In the genomic region with DNA sequence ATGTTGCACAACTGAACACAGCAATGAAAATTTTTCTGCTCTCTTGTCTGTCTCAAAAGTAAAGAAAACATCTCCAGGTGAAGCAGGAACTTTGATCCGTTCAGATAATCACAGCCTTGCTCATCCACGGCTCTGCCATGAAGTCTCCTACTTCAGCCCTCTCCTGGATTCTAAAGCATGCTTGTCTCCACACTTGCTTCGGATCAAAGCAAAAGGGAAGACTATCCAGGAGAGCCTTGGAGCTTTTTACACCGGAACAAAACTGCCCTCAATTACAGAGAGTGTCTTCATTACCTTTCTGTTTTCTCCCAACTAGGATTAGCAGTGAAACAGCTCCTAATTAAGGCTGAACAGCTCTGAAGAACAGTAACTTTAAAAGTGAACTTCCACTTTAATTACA, we compare ENCODE assay signal across 8 mouse cellular contexts. TPM values are rescaled to one million over a fixed set of nuclear protein-coding genes. Genes with fewer than 3 reads are reported as not detected.
A peak's percentile ranks its signal among the peaks of the same experiment; 100 is the strongest.
DNase-seq lines count a peak whose midpoint lies in the region; ATAC-seq and TF ChIP-seq lines count a peak whose summit lies in the region.

No protein-coding gene starts in this region.

- H3K4me3 ChIP-seq in heart, embryonic 10.5 days, result peak overlapping the region; percentile 99
- H3K4me3 ChIP-seq in ES-Bruce4 (ENCODE audit: low read depth, low read length), result peak overlapping the region; percentile 53
- H3K4me3 ChIP-seq in heart, postnatal 0 days (ENCODE audit: low read depth, low read length), result peak overlapping the region; percentile 89
- H3K4me3 ChIP-seq in macrophage (ENCODE audit: inconsistent target), result peak overlapping the region; percentile 57

- ATAC-seq in heart, postnatal 0 days (ENCODE audit: insufficient read depth, low read depth), result no peak

- DNase-seq in heart, embryonic 10.5 days (ENCODE audit: low spot score), result no peak
- no peak for DNase-seq in heart, adult 9 months (ENCODE audit: low spot score in 2 of 2)
- no peak for DNase-seq in heart, postnatal 0 days (ENCODE audit: low spot score)
- DNase-seq in left cerebral cortex, adult 18-20 months (ENCODE audit: low spot score in 2 of 2), result no peak
- DNase-seq in B cell, adult 2 months, result no peak
- DNase-seq in frontal cortex, postnatal 10 days (ENCODE audit: low spot score in 2 of 2), result no peak

- no peaks in the 10 kb centered on the region for H3K9me3 ChIP-seq in heart, embryonic 10.5 days
- H3K9me3 ChIP-seq in ES-Bruce4 (replicated peaks; ENCODE audit: control insufficient read depth, insufficient read depth, low read length, poor library complexity, severe bottlenecking), result no peaks in the 10 kb centered on the region
- H3K9me3 ChIP-seq in heart, postnatal 0 days (replicated peaks; ENCODE audit: control insufficient read depth, low read length), result no peaks in the 10 kb centered on the region

- no peaks in the 10 kb centered on the region for H3K27me3 ChIP-seq in heart, embryonic 10.5 days (ENCODE audit: insufficient read depth, poor library complexity, severe bottlenecking)
- H3K27me3 ChIP-seq in ES-Bruce4 (ENCODE audit: control insufficient read depth, insufficient read depth, low read length, poor library complexity, severe bottlenecking), result no peaks in the 10 kb centered on the region
- no peaks in the 10 kb centered on the region for H3K27me3 ChIP-seq in heart, postnatal 0 days (ENCODE audit: control insufficient read depth, insufficient read depth, low read length)

- H3K4me1 ChIP-seq in heart, embryonic 10.5 days, result peaks cover 40% of the 10 kb centered on the region
- H3K4me1 ChIP-seq in ES-Bruce4 (ENCODE audit: control insufficient read depth, insufficient read depth, low read length), result peaks cover 3% of the 10 kb centered on the region
- H3K4me1 ChIP-seq in heart, postnatal 0 days (ENCODE audit: control insufficient read depth, insufficient read depth), result peaks cover 45% of the 10 kb centered on the region

- H3K36me3 ChIP-seq in heart, embryonic 10.5 days, result peaks cover 4% of the 10 kb centered on the region
- H3K36me3 ChIP-seq in ES-Bruce4 (ENCODE audit: control insufficient read depth, insufficient read depth, low read length, poor library complexity, severe bottlenecking), result peaks cover 11% of the 10 kb centered on the region
- H3K36me3 ChIP-seq in heart, postnatal 0 days (replicated peaks; ENCODE audit: control insufficient read depth, insufficient read depth, low read length), result no peaks in the 10 kb centered on the region; the same call in 1 of the 2 replicates
- no peaks in the 10 kb centered on the region for H3K36me3 ChIP-seq in macrophage (ENCODE audit: inconsistent target)

- H3K27ac ChIP-seq in heart, embryonic 10.5 days, result peak overlapping the region; percentile 97
- H3K27ac ChIP-seq in ES-Bruce4 (ENCODE audit: insufficient read depth, low read length) (no peak overlapping the region), macrophage (no peak overlapping the region)
- H3K27ac ChIP-seq in heart, postnatal 0 days (ENCODE audit: low read depth), result peak overlapping the region; percentile 98

- H3K9ac ChIP-seq in ES-Bruce4 (ENCODE audit: low read depth, poor library complexity, severe bottlenecking), result peak overlapping the region; percentile 94
- H3K9ac ChIP-seq in heart, postnatal 0 days (replicated peaks; ENCODE audit: low read depth, low read length), result peak overlapping the region; percentile 98

- peak overlapping the region; percentile 87 for H3K4me2 ChIP-seq in heart, postnatal 0 days (ENCODE audit: low read depth, low read length)

- peaks cover 19% of the 10 kb centered on the region for H3K79me2 ChIP-seq in macrophage (ENCODE audit: inconsistent target)

- TF ChIP-seq EP300 in ES-Bruce4 (IDR thresholded peaks at IDR 0.05; ENCODE audit: insufficient read depth, low read depth, low read length), result no peak
- TF ChIP-seq EP300 in heart, postnatal 0 days (IDR thresholded peaks at IDR 0.05; ENCODE audit: low read depth), result no peak

- TF ChIP-seq CTCF in ES-Bruce4 (IDR thresholded peaks at IDR 0.05; ENCODE audit: low read depth, low read length), result no peak
- TF ChIP-seq CTCF in heart, postnatal 0 days (IDR thresholded peaks at IDR 0.05; ENCODE audit: low read depth), result no peak

- no peak for TF ChIP-seq POLR2A in ES-Bruce4 (IDR thresholded peaks at IDR 0.05; ENCODE audit: insufficient read depth, low read length)

- WGBS in heart, embryonic 10.5 days, result 0% methylated on average over 4 of the region's 4 CpGs
- under 1% methylated on average over 4 of the region's 4 CpGs for WGBS in heart, postnatal 0 days
- WGBS in macrophage (ENCODE audit: missing documents), result 33% methylated on average over 4 of the region's 4 CpGs

RNA-seq across cellular contexts. Expression of a gene that starts 1.4 kb away (rescaled TPM):
- 62.6 and 85.3 TPM in 2 replicates for polyA plus RNA-seq in heart, embryonic 10.5 days (2016; fragmentation: Nextera tagmentation; extraction: Ambion mirVana)
- polyA plus RNA-seq in ES-Bruce4 (2011; ENCODE audit: insufficient read depth, insufficient read length, low read depth, missing spikeins), result 195 and 233 TPM in 2 replicates
- total RNA-seq in heart, postnatal 0 days (2014; rRNA removed; ENCODE audit: low replicate concordance), result 186 and 215 TPM in 2 replicates
- 55.9 and 62.8 TPM in 2 replicates for polyA plus RNA-seq in heart, postnatal 0 days (2015; fragmentation: Nextera tagmentation; extraction: Ambion mirVana)
- 10 to 100 TPM in 21 of 26 experiments, 1 to 10 TPM in 5; 5.8 to 60.1 (median 25.6) TPM for total RNA-seq in macrophage (2018; cell fraction: chromatin; rRNA removed)
- total RNA-seq in macrophage (2018; cell fraction: cytosol; rRNA removed), result 10 to 100 TPM in 20 of 26 experiments, 1 to 10 TPM in 6; 5.9 to 30.9 (median 16.5) TPM
- total RNA-seq in macrophage (2018; cell fraction: nucleus; rRNA removed), result 10 to 100 TPM; 16.2 to 60.5 (median 32.5) TPM
- 14.7 to 21.0 TPM (median 18.9 TPM) in 3 replicates for polyA plus RNA-seq in macrophage (2018)
- total RNA-seq in left cerebral cortex, adult 18-20 months (2021), result 10 to 100 TPM; 25.3 to 25.5 TPM

Comparison
In these comparisons a context has a peak if more than half of its experiments do, and no peak if none do; other contexts are left out.
1. H3K27ac ChIP-seq: peak in heart, embryonic 10.5 days (single experiment) and heart, postnatal 0 days (single experiment); none in ES-Bruce4 (single experiment) and macrophage (single experiment).
2. Peak in every context shown above with its lines, with median percentiles within 50 percentile points of each other: H3K4me3 ChIP-seq.